Mouse (Mus musculus): ENCODE measurements around the gene Prkd1. TPM values are rescaled to one million over a fixed set of nuclear protein-coding genes. Genes with fewer than 3 reads are reported as not detected.

The Prkd1 gene
- polyA plus RNA-seq, 1 experiment from 2014 or later = 7.6 TPM

GRCm38 (mm10) chr12:50508762-50509161 lies 140.1 kb downstream of the Prkd1 start:
- H3K4me2 ChIP-seq = no peak overlapping the region
- H3K9ac ChIP-seq = no peak overlapping the region
- no peak overlapping the region for H3K4me3 ChIP-seq
- H3K27ac ChIP-seq = no peak overlapping the region
- H3K36me3 ChIP-seq (ENCODE audit: poor library complexity, severe bottlenecking) = no peaks in the 10 kb centered on the region
- H3K4me1 ChIP-seq = no peaks in the 10 kb centered on the region
- ATAC-seq = no peak
- no peaks in the 10 kb centered on the region for H3K9me3 ChIP-seq (replicated peaks)
- no peaks in the 10 kb centered on the region for H3K27me3 ChIP-seq
- 74% methylated on average over 2 of the region's 2 CpGs for WGBS

GRCm38 (mm10) chr12:50499796-50500504 lies 148.9 kb downstream of the Prkd1 start:
- no peak overlapping the region for H3K4me2 ChIP-seq
- no peak overlapping the region for H3K27ac ChIP-seq
- peaks cover 18% of the 10 kb centered on the region for H3K4me1 ChIP-seq
- H3K9ac ChIP-seq = no peak overlapping the region
- H3K4me3 ChIP-seq = no peak overlapping the region
- H3K27me3 ChIP-seq = no peaks in the 10 kb centered on the region
- 0 out of 2 replicates have a peak, but pooled peaks have one; percentile 36 for ATAC-seq
- no peaks in the 10 kb centered on the region for H3K36me3 ChIP-seq (ENCODE audit: poor library complexity, severe bottlenecking)
- H3K9me3 ChIP-seq (replicated peaks) = no peaks in the 10 kb centered on the region
- 17% methylated on average over 3 of the region's 3 CpGs for WGBS

GRCm38 (mm10) chr12:50496006-50496405 lies 152.9 kb downstream of the Prkd1 start:
- 57% methylated on average over 3 of the region's 3 CpGs for WGBS
- H3K4me1 ChIP-seq = peaks cover 17% of the 10 kb centered on the region
- H3K27ac ChIP-seq = no peak overlapping the region
- H3K36me3 ChIP-seq (ENCODE audit: poor library complexity, severe bottlenecking) = no peaks in the 10 kb centered on the region
- no peak overlapping the region for H3K9ac ChIP-seq
- no peak overlapping the region for H3K4me2 ChIP-seq
- H3K27me3 ChIP-seq = no peaks in the 10 kb centered on the region
- no peak overlapping the region for H3K4me3 ChIP-seq
- no peaks in the 10 kb centered on the region for H3K9me3 ChIP-seq (replicated peaks)
- ATAC-seq = no peak

- WGBS = 64% methylated on average over 7 of the region's 7 CpGs
- ATAC-seq = peak; percentile 57; the same call in 1 of the 2 replicates
- no peaks in the 10 kb centered on the region for H3K36me3 ChIP-seq (ENCODE audit: poor library complexity, severe bottlenecking)
Measured at GRCm38 (mm10) chr12:50479784-50480183, 169.1 kb downstream of the Prkd1 start.

GRCm38 (mm10) chr12:50457151-50457550 lies 191.7 kb downstream of the Prkd1 start:
- Histone ChIP-seq H3K4me3 (no peak overlapping the region), H3K4me1 (no peaks in the 10 kb centered on the region), H3K4me2 (no peak overlapping the region), H3K27me3 (no peaks in the 10 kb centered on the region), H3K27ac (no peak overlapping the region), H3K9ac (no peak overlapping the region), H3K9me3 (replicated peaks) (no peaks in the 10 kb centered on the region), H3K36me3 (ENCODE audit: poor library complexity, severe bottlenecking) (no peaks in the 10 kb centered on the region)
- ATAC-seq = no peak
- 85% methylated on average over 3 of the region's 3 CpGs for WGBS

More at GRCm38 (mm10) chr12:50479784-50480183, 169.1 kb downstream of the Prkd1 start:
- H3K27ac ChIP-seq = no peak overlapping the region
- no peaks in the 10 kb centered on the region for H3K4me1 ChIP-seq
- H3K9ac ChIP-seq = no peak overlapping the region
- no peaks in the 10 kb centered on the region for H3K9me3 ChIP-seq (replicated peaks)
- no peaks in the 10 kb centered on the region for H3K27me3 ChIP-seq
- H3K4me2 ChIP-seq = no peak overlapping the region
- no peak overlapping the region for H3K4me3 ChIP-seq

GRCm38 (mm10) chr12:50451761-50452160 lies 197.1 kb downstream of the Prkd1 start:
- Histone ChIP-seq H3K4me2 (no peak overlapping the region), H3K9ac (no peak overlapping the region)
- WGBS = 89% methylated on average over 3 of the region's 3 CpGs

GRCm38 (mm10) chr12:50436660-50437059 lies 212.2 kb downstream of the Prkd1 start:
- ATAC-seq = peak; percentile 66; the same call in 1 of the 2 replicates
- 57% methylated on average over 6 of the region's 6 CpGs for WGBS
- H3K4me3 ChIP-seq = no peak overlapping the region
- H3K4me2 ChIP-seq = no peak overlapping the region
- no peaks in the 10 kb centered on the region for H3K9me3 ChIP-seq (replicated peaks)
- no peaks in the 10 kb centered on the region for H3K36me3 ChIP-seq (ENCODE audit: poor library complexity, severe bottlenecking)
- no peak overlapping the region for H3K27ac ChIP-seq
- H3K4me1 ChIP-seq = no peaks in the 10 kb centered on the region
- H3K9ac ChIP-seq = no peak overlapping the region
- no peaks in the 10 kb centered on the region for H3K27me3 ChIP-seq

More at GRCm38 (mm10) chr12:50451761-50452160, 197.1 kb downstream of the Prkd1 start:
- no peak overlapping the region for H3K27ac ChIP-seq
- no peaks in the 10 kb centered on the region for H3K36me3 ChIP-seq (ENCODE audit: poor library complexity, severe bottlenecking)
- H3K4me3 ChIP-seq = no peak overlapping the region
- no peaks in the 10 kb centered on the region for H3K4me1 ChIP-seq
- ATAC-seq = no peak
- H3K27me3 ChIP-seq = no peaks in the 10 kb centered on the region
- no peaks in the 10 kb centered on the region for H3K9me3 ChIP-seq (replicated peaks)

- H3K27ac ChIP-seq = no peak overlapping the region
- no peak overlapping the region for H3K4me3 ChIP-seq
- WGBS = 36% methylated on average over 5 of the region's 5 CpGs
- no peak overlapping the region for H3K4me2 ChIP-seq
- peak; percentile 53; the same call in 1 of the 2 replicates for ATAC-seq
- H3K4me1 ChIP-seq = peaks cover 5% of the 10 kb centered on the region; the same call in 1 of the 2 replicates
- no peaks in the 10 kb centered on the region for H3K36me3 ChIP-seq (ENCODE audit: poor library complexity, severe bottlenecking)
- H3K27me3 ChIP-seq = no peaks in the 10 kb centered on the region
- no peak overlapping the region for H3K9ac ChIP-seq
- H3K9me3 ChIP-seq (replicated peaks) = no peaks in the 10 kb centered on the region
Measured at GRCm38 (mm10) chr12:50430129-50430703, 218.7 kb downstream of the Prkd1 start.

- peak; percentile 71 for ATAC-seq
- Histone ChIP-seq H3K9me3 (replicated peaks) (no peaks in the 10 kb centered on the region), H3K9ac (no peak overlapping the region), H3K27me3 (no peaks in the 10 kb centered on the region), H3K4me3 (no peak overlapping the region), H3K4me1 (peaks cover 7% of the 10 kb centered on the region), H3K27ac (no peak overlapping the region), H3K4me2 (peak overlapping the region; percentile 0; the same call in 1 of the 2 replicates), H3K36me3 (ENCODE audit: poor library complexity, severe bottlenecking) (no peaks in the 10 kb centered on the region)
- WGBS = 40% methylated on average over 11 of the region's 11 CpGs
Measured at GRCm38 (mm10) chr12:50352404-50352803, 296.5 kb downstream of the Prkd1 start.

- H3K27ac ChIP-seq = no peak overlapping the region
- H3K4me3 ChIP-seq = no peak overlapping the region
- H3K4me1 ChIP-seq = 0 out of 2 replicates have a peak, but pooled peaks cover 6% of the 10 kb centered on the region
- H3K36me3 ChIP-seq (ENCODE audit: poor library complexity, severe bottlenecking) = no peaks in the 10 kb centered on the region
- H3K27me3 ChIP-seq = no peaks in the 10 kb centered on the region
- H3K4me2 ChIP-seq = no peak overlapping the region
- 5% methylated on average over 4 of the region's 4 CpGs for WGBS
- no peaks in the 10 kb centered on the region for H3K9me3 ChIP-seq (replicated peaks)
- H3K9ac ChIP-seq = no peak overlapping the region
- peak; percentile 71 for ATAC-seq
Measured at GRCm38 (mm10) chr12:50333182-50333581, 315.7 kb downstream of the Prkd1 start.

- Histone ChIP-seq H3K9ac (no peak overlapping the region), H3K4me2 (no peak overlapping the region), H3K4me3 (no peak overlapping the region), H3K9me3 (replicated peaks) (no peaks in the 10 kb centered on the region), H3K4me1 (no peaks in the 10 kb centered on the region), H3K27me3 (no peaks in the 10 kb centered on the region), H3K27ac (no peak overlapping the region), H3K36me3 (ENCODE audit: poor library complexity, severe bottlenecking) (no peaks in the 10 kb centered on the region)
- ATAC-seq = peak; percentile 75
Measured at GRCm38 (mm10) chr12:50314634-50315033, 334.3 kb downstream of the Prkd1 start.

- H3K27ac ChIP-seq = no peak overlapping the region
- WGBS = 80% methylated on average over 3 of the region's 3 CpGs
Measured at GRCm38 (mm10) chr12:50309276-50309675, 339.6 kb downstream of the Prkd1 start.

More at GRCm38 (mm10) chr12:50309276-50309675, 339.6 kb downstream of the Prkd1 start:
- Histone ChIP-seq H3K9ac (no peak overlapping the region), H3K4me1 (no peaks in the 10 kb centered on the region), H3K9me3 (replicated peaks) (no peaks in the 10 kb centered on the region), H3K36me3 (ENCODE audit: poor library complexity, severe bottlenecking) (no peaks in the 10 kb centered on the region), H3K4me3 (no peak overlapping the region), H3K4me2 (no peak overlapping the region), H3K27me3 (no peaks in the 10 kb centered on the region)
- ATAC-seq = no peak

Data from forebrain, embryonic 13.5 days (tissue).